Comparison of ENCODE assay signal across 22 mouse cellular contexts in genomic region chr14:106027686-106028085, GRCm38 (mm10).
A peak's percentile ranks its signal among the peaks of the same experiment; 100 is the strongest.
DNase-seq lines count a peak whose midpoint lies in the region; ATAC-seq lines count a peak whose summit lies in the region.
"Had no signal": no experiment of that assay in that cellular context is flagged by ENCODE, and none has a peak within 500 bp of the region (broad histone marks: within the 10 kb centered on the region; RNA-seq: fewer than 3 reads in every experiment).

No protein-coding gene starts in this region.

- no peak overlapping the region for H3K9ac ChIP-seq in kidney, embryonic 15.5 days
- no peak overlapping the region for H3K9ac ChIP-seq in midbrain, embryonic 11.5 days (ENCODE audit: low read length)
- no peak overlapping the region for H3K9ac ChIP-seq in midbrain, embryonic 15.5 days
- H3K9ac ChIP-seq: embryonic facial prominence, embryonic 12.5 days; forebrain, embryonic 12.5 days; heart, embryonic 15.5 days; hindbrain, embryonic 13.5 days had no signal

- 0 out of 2 replicates have a peak, but pooled peaks have one; percentile 40 for ATAC-seq in kidney, embryonic 15.5 days (replicated peaks; ENCODE audit: low FRiP score)
- ATAC-seq in midbrain, embryonic 11.5 days (ENCODE audit: low FRiP score): no peak
- no peak for ATAC-seq in midbrain, embryonic 15.5 days (replicated peaks)
- peak; percentile 62 for ATAC-seq in monocyte, adult 5-6 weeks (replicated peaks; ENCODE audit: insufficient number of reproducible peaks, low FRiP score, low TSS enrichment, poor library complexity, severe bottlenecking)
- ATAC-seq in cerebellum, adult (ENCODE audit: insufficient number of reproducible peaks, low FRiP score, low TSS enrichment): no peak
- ATAC-seq: forebrain, embryonic 16.5 days had no signal

- no peaks in the 10 kb centered on the region for H3K36me3 ChIP-seq in kidney, embryonic 15.5 days
- no peaks in the 10 kb centered on the region for H3K36me3 ChIP-seq in midbrain, embryonic 11.5 days (ENCODE audit: control insufficient read depth, insufficient read depth, low read length)
- no peaks in the 10 kb centered on the region for H3K36me3 ChIP-seq in midbrain, embryonic 15.5 days (replicated peaks)
- H3K36me3 ChIP-seq: embryonic facial prominence, embryonic 12.5 days; forebrain, embryonic 12.5 days; heart, embryonic 15.5 days; hindbrain, embryonic 13.5 days had no signal

- H3K9me3 ChIP-seq in kidney, embryonic 15.5 days (replicated peaks): 0 out of 2 replicates have a peak, but pooled peaks cover 4% of the 10 kb centered on the region
- H3K9me3 ChIP-seq in midbrain, embryonic 11.5 days (ENCODE audit: control insufficient read depth, low read length): no peaks in the 10 kb centered on the region
- 0 out of 2 replicates have a peak, but pooled peaks cover 3% of the 10 kb centered on the region for H3K9me3 ChIP-seq in midbrain, embryonic 15.5 days
- H3K9me3 ChIP-seq: embryonic facial prominence, embryonic 12.5 days; forebrain, embryonic 12.5 days had no signal

- WGBS in kidney, embryonic 15.5 days: 71% methylated on average over 5 of the region's 5 CpGs
- WGBS in midbrain, embryonic 11.5 days: 89% methylated on average over 5 of the region's 5 CpGs
- 87% methylated on average over 5 of the region's 5 CpGs for WGBS in midbrain, embryonic 15.5 days

- DNase-seq in kidney, adult 18-20 months: no peak
- peak; percentile 12 for DNase-seq in midbrain, embryonic 11.5 days (ENCODE audit: low spot score, missing footprints)
- DNase-seq in urinary bladder, postnatal 36 days (ENCODE audit: low spot score in 2 of 2): no peak
- DNase-seq: adrenal gland, adult 2 months; adrenal gland, postnatal 25 days; cerebellum, adult 11 months; cerebellum, adult 8-10 months; cerebellum, postnatal 14 days; embryo, embryonic 11 days; gastrocnemius, postnatal 10 days; heart, adult 18-20 months; heart, postnatal 14 days had no signal

- no peak overlapping the region for H3K27ac ChIP-seq in kidney, embryonic 15.5 days
- no peak overlapping the region for H3K27ac ChIP-seq in midbrain, embryonic 11.5 days (ENCODE audit: low read depth, low read length)
- no peak overlapping the region for H3K27ac ChIP-seq in midbrain, embryonic 15.5 days
- H3K27ac ChIP-seq: embryonic facial prominence, embryonic 12.5 days; forebrain, embryonic 12.5 days; heart, embryonic 15.5 days; hindbrain, embryonic 13.5 days had no signal

- no peak overlapping the region for H3K4me2 ChIP-seq in kidney, embryonic 15.5 days
- H3K4me2 ChIP-seq in midbrain, embryonic 11.5 days: no peak overlapping the region
- H3K4me2 ChIP-seq in midbrain, embryonic 15.5 days: no peak overlapping the region
- H3K4me2 ChIP-seq: embryonic facial prominence, embryonic 12.5 days; forebrain, embryonic 12.5 days; heart, embryonic 11.5 days; heart, embryonic 15.5 days; hindbrain, embryonic 13.5 days had no signal

- no peaks in the 10 kb centered on the region for H3K4me1 ChIP-seq in kidney, embryonic 15.5 days
- H3K4me1 ChIP-seq in midbrain, embryonic 11.5 days (ENCODE audit: control insufficient read depth, insufficient read depth, low read length): no peaks in the 10 kb centered on the region
- H3K4me1 ChIP-seq in midbrain, embryonic 15.5 days: no peaks in the 10 kb centered on the region
- H3K4me1 ChIP-seq: embryonic facial prominence, embryonic 12.5 days; forebrain, embryonic 12.5 days; heart, embryonic 15.5 days; hindbrain, embryonic 13.5 days had no signal

- no peaks in the 10 kb centered on the region for H3K27me3 ChIP-seq in kidney, embryonic 15.5 days
- H3K27me3 ChIP-seq in midbrain, embryonic 11.5 days (ENCODE audit: control insufficient read depth, insufficient read depth, low read length): no peaks in the 10 kb centered on the region
- no peaks in the 10 kb centered on the region for H3K27me3 ChIP-seq in midbrain, embryonic 15.5 days (replicated peaks)
- H3K27me3 ChIP-seq: embryonic facial prominence, embryonic 12.5 days; forebrain, embryonic 12.5 days; heart, embryonic 15.5 days; hindbrain, embryonic 13.5 days had no signal

- H3K4me3 ChIP-seq in kidney, embryonic 15.5 days (replicated peaks): no peak overlapping the region
- H3K4me3 ChIP-seq in midbrain, embryonic 11.5 days (ENCODE audit: low read depth, low read length): no peak overlapping the region
- H3K4me3 ChIP-seq in midbrain, embryonic 15.5 days: no peak overlapping the region
- H3K4me3 ChIP-seq: embryonic facial prominence, embryonic 12.5 days; forebrain, embryonic 12.5 days; heart, embryonic 15.5 days; hindbrain, embryonic 13.5 days had no signal

Comparison
In these comparisons a context has a peak if more than half of its experiments do, and no peak if none do; other contexts are left out.
1. ATAC-seq: peak in kidney, embryonic 15.5 days (single experiment) and monocyte, adult 5-6 weeks (single experiment); none in midbrain, embryonic 11.5 days (single experiment), midbrain, embryonic 15.5 days (single experiment) and cerebellum, adult (single experiment).